Comparison of ENCODE assay signal across 8 mouse cellular contexts in the genomic region with DNA sequence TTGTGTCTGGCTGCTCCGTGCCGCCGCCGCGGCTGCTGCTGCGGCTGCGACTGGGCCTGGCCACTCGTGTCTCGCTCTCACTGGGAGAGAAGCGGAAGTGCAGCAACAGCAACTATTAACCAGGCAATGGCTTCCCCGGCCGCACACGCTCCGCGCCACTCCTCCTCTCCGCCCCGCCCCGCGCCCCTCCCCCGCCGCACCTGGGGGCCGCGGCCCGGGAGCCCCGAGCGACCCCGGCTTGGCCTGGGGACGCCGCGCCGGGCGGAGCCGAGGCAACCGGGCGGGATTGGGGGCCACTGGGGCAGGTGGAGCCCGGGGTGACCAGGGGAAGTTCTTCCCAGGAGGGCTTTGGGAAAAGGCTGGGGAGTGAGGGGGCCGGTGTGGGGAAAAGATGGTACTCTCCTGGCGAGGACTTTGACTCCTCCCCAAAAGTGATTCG. TPM values are rescaled to one million over a fixed set of nuclear protein-coding genes. Genes with fewer than 3 reads are reported as not detected.
DNase-seq lines count a peak whose midpoint lies in the region; ATAC-seq and TF ChIP-seq lines count a peak whose summit lies in the region.

A gene (minus strand): TSS at position 167 of the 439 bp plus-strand sequence.

- intact Hi-C loops in heart, adult 2 months (cut with DNase I) = loop anchor here (5.0 kb wide), 2 partner anchors 39 to 89 kb away; no protein-coding TSS in a partner anchor

- no peaks in the 10 kb centered on the region; the same call in 1 of the 2 replicates for H3K4me1 ChIP-seq in embryonic facial prominence, embryonic 11.5 days (ENCODE audit: control insufficient read depth, insufficient read depth, low read length)
- peaks cover 7% of the 10 kb centered on the region for H3K4me1 ChIP-seq in heart, adult 2 months (ENCODE audit: control insufficient read depth, insufficient read depth, low read length)
- peaks cover 24% of the 10 kb centered on the region for H3K4me1 ChIP-seq in limb, embryonic 14.5 days (ENCODE audit: control insufficient read depth, insufficient read depth, low read length)
- peaks cover 28% of the 10 kb centered on the region for H3K4me1 ChIP-seq in midbrain, embryonic 16.5 days (ENCODE audit: control insufficient read depth, insufficient read depth, low read length)
- H3K4me1 ChIP-seq in spleen, adult 2 months (ENCODE audit: control insufficient read depth, insufficient read depth, insufficient read length) = peaks cover 9% of the 10 kb centered on the region

- peak within 1 kb of the TSS; percentile 75 for H3K4me2 ChIP-seq in embryonic facial prominence, embryonic 11.5 days (ENCODE audit: low read depth, low read length)
- H3K4me2 ChIP-seq in limb, embryonic 14.5 days (replicated peaks; ENCODE audit: low read depth, low read length, severe bottlenecking) = peak within 1 kb of the TSS; percentile 71
- peak within 1 kb of the TSS; percentile 87 for H3K4me2 ChIP-seq in midbrain, embryonic 16.5 days (ENCODE audit: low read length)

- WGBS in embryonic facial prominence, embryonic 11.5 days = under 1% methylated on average over 16 of the region's 39 CpGs
- 0% methylated on average over 38 of the region's 39 CpGs for WGBS in heart, adult 2 months
- WGBS in limb, embryonic 14.5 days = under 1% methylated on average over 25 of the region's 39 CpGs
- WGBS in midbrain, embryonic 16.5 days = under 1% methylated on average over 27 of the region's 39 CpGs
- WGBS in spleen, adult 2 months = under 1% methylated on average over 36 of the region's 39 CpGs

- no peak for TF ChIP-seq CTCF in heart, adult 2 months (IDR thresholded peaks at IDR 0.05)
- TF ChIP-seq CTCF in spleen, adult 2 months (IDR thresholded peaks at IDR 0.05; ENCODE audit: extremely low read depth, insufficient read depth, insufficient read length, insufficient replicate concordance) = no peak

- no peaks in the 10 kb centered on the region for H3K79me2 ChIP-seq in heart, adult 2 months (replicated peaks; ENCODE audit: control insufficient read depth, insufficient read depth, low read length)

- DNase-seq in urinary bladder, adult 18-20 months (ENCODE audit: low spot score in 2 of 2) = peak; percentile 52 to 76
- no peak for DNase-seq in urinary bladder, postnatal 10 days (ENCODE audit: low spot score)
- DNase-seq in embryonic facial prominence, embryonic 11.5 days (ENCODE audit: low spot score) = peak; percentile 80
- DNase-seq in heart, adult 2 months = peak; percentile 83 to 85
- DNase-seq in kidney, adult 8-10 months = peak; percentile 67 to 78
- DNase-seq in limb, embryonic 14.5 days (ENCODE audit: low spot score) = peak; percentile 75
- DNase-seq in spleen, adult 2 months (ENCODE audit: low read depth in 1 of 2, low spot score in 2 of 2) = peak; percentile 47 to 72

- peak within 1 kb of the TSS; percentile 98 for H3K9ac ChIP-seq in embryonic facial prominence, embryonic 11.5 days (replicated peaks; ENCODE audit: low read length)
- peak within 1 kb of the TSS; percentile 97 for H3K9ac ChIP-seq in heart, adult 2 months (ENCODE audit: low read depth, low read length)
- H3K9ac ChIP-seq in limb, embryonic 14.5 days (ENCODE audit: low read depth, low read length, severe bottlenecking) = peak within 1 kb of the TSS; percentile 98
- peak within 1 kb of the TSS; percentile 98 for H3K9ac ChIP-seq in midbrain, embryonic 16.5 days (ENCODE audit: low read depth, low read length)

- no peaks in the 10 kb centered on the region for H3K9me3 ChIP-seq in embryonic facial prominence, embryonic 11.5 days (replicated peaks; ENCODE audit: control insufficient read depth, low read length)
- no peaks in the 10 kb centered on the region for H3K9me3 ChIP-seq in limb, embryonic 14.5 days (ENCODE audit: control insufficient read depth, low read length)
- no peaks in the 10 kb centered on the region for H3K9me3 ChIP-seq in midbrain, embryonic 16.5 days (replicated peaks; ENCODE audit: control insufficient read depth, low read length, poor library complexity, severe bottlenecking)

- peak; percentile 67 for TF ChIP-seq POLR2A in heart, adult 2 months (IDR thresholded peaks at IDR 0.05; ENCODE audit: insufficient read depth, low read depth, low read length)
- peak; percentile 76; the same call in 1 of the 2 replicates for TF ChIP-seq POLR2A in limb, embryonic 14.5 days (IDR thresholded peaks at IDR 0.05; ENCODE audit: borderline replicate concordance, extremely low read depth, insufficient read depth, insufficient read length)
- TF ChIP-seq POLR2A in spleen, adult 2 months (IDR thresholded peaks at IDR 0.05; ENCODE audit: low read depth, low read length) = peak; percentile 66

- H3K27me3 ChIP-seq in embryonic facial prominence, embryonic 11.5 days (ENCODE audit: control insufficient read depth, insufficient read depth, low read length) = no peaks in the 10 kb centered on the region
- H3K27me3 ChIP-seq in heart, adult 2 months (ENCODE audit: control insufficient read depth, insufficient read depth, low read length) = no peaks in the 10 kb centered on the region
- H3K27me3 ChIP-seq in limb, embryonic 14.5 days (ENCODE audit: control insufficient read depth, insufficient read depth, low read length) = no peaks in the 10 kb centered on the region
- no peaks in the 10 kb centered on the region for H3K27me3 ChIP-seq in midbrain, embryonic 16.5 days (ENCODE audit: control insufficient read depth, insufficient read depth, low read depth, low read length)
- H3K27me3 ChIP-seq in spleen, adult 2 months (ENCODE audit: control insufficient read depth, insufficient read depth, low read length) = no peaks in the 10 kb centered on the region

- H3K4me3 ChIP-seq in embryonic facial prominence, embryonic 11.5 days (ENCODE audit: low read depth, low read length) = peak within 1 kb of the TSS; percentile 94
- H3K4me3 ChIP-seq in heart, adult 2 months = peak within 1 kb of the TSS; percentile 58
- H3K4me3 ChIP-seq in limb, embryonic 14.5 days (replicated peaks; ENCODE audit: low read length) = peak within 1 kb of the TSS; percentile 94
- H3K4me3 ChIP-seq in midbrain, embryonic 16.5 days (ENCODE audit: low read depth, low read length) = peak within 1 kb of the TSS; percentile 93
- H3K4me3 ChIP-seq in spleen, adult 2 months (ENCODE audit: extremely low read depth, insufficient read depth, insufficient read length) = peak within 1 kb of the TSS; percentile 80

- H3K27ac ChIP-seq in embryonic facial prominence, embryonic 11.5 days (replicated peaks; ENCODE audit: low read depth, low read length) = 0 out of 2 replicates have a peak within 1 kb of the TSS, but pooled peaks have one; percentile 41
- peak within 1 kb of the TSS; percentile 52 for H3K27ac ChIP-seq in heart, adult 2 months
- peak within 1 kb of the TSS; percentile 87 for H3K27ac ChIP-seq in limb, embryonic 14.5 days (replicated peaks; ENCODE audit: low read depth, low read length)
- peak within 1 kb of the TSS; percentile 90 for H3K27ac ChIP-seq in midbrain, embryonic 16.5 days (ENCODE audit: low read length)
- no peak within 1 kb of the TSS; the same call in 1 of the 2 replicates for H3K27ac ChIP-seq in spleen, adult 2 months (ENCODE audit: insufficient read depth, low read length)

- peak; percentile 88 for ATAC-seq in embryonic facial prominence, embryonic 11.5 days (replicated peaks; ENCODE audit: insufficient number of reproducible peaks, low FRiP score, low TSS enrichment, low read depth)
- ATAC-seq in limb, embryonic 14.5 days (ENCODE audit: low FRiP score, low read depth) = peak; percentile 90
- peak; percentile 93 for ATAC-seq in midbrain, embryonic 16.5 days

- 0 out of 2 replicates have a peak, but pooled peaks have one; percentile 23 for TF ChIP-seq EP300 in heart, adult 2 months (IDR thresholded peaks at IDR 0.05; ENCODE audit: insufficient read depth, low read depth, low read length)

- H3K36me3 ChIP-seq in embryonic facial prominence, embryonic 11.5 days (replicated peaks; ENCODE audit: control insufficient read depth, insufficient read depth, low read depth, low read length) = no peaks in the 10 kb centered on the region
- H3K36me3 ChIP-seq in heart, adult 2 months (ENCODE audit: control insufficient read depth, insufficient read depth, low read length) = peaks cover 12% of the 10 kb centered on the region
- peaks cover 7% of the 10 kb centered on the region; the same call in 1 of the 2 replicates for H3K36me3 ChIP-seq in limb, embryonic 14.5 days (ENCODE audit: control insufficient read depth, insufficient read depth, low read length)
- no peaks in the 10 kb centered on the region for H3K36me3 ChIP-seq in midbrain, embryonic 16.5 days (ENCODE audit: control insufficient read depth, insufficient read depth, low read length)
- peaks cover 3% of the 10 kb centered on the region; the same call in 1 of the 2 replicates for H3K36me3 ChIP-seq in spleen, adult 2 months (ENCODE audit: control insufficient read depth, insufficient read depth, low read length)

RNA-seq across cellular contexts. Expression of the gene that starts here (rescaled TPM):
- polyA plus RNA-seq in embryonic facial prominence, embryonic 11.5 days (2014; fragmentation: Nextera tagmentation; extraction: Ambion mirVana) = 62.2 and 67.0 TPM in 2 replicates
- total RNA-seq in heart, adult 2 months (2021) = 10 to 100 TPM; 36.8 to 42.5 TPM
- polyA plus RNA-seq in heart, adult 2 months (2012; rRNA removed) = 21.9 and 46.1 TPM in 2 replicates
- polyA plus RNA-seq in limb, embryonic 14.5 days (2012; rRNA removed) = 88.3 and 91.0 TPM in 2 replicates
- polyA plus RNA-seq in limb, embryonic 14.5 days (2014; fragmentation: Nextera tagmentation; extraction: Ambion mirVana) = 51.7 and 51.8 TPM in 2 replicates
- polyA plus RNA-seq in midbrain, embryonic 16.5 days (2015; fragmentation: Nextera tagmentation; extraction: Ambion mirVana) = 205 and 223 TPM in 2 replicates
- polyA plus RNA-seq in spleen, adult 2 months (2012; rRNA removed) = 11.8 and 12.7 TPM in 2 replicates
